Mouse (Mus musculus) cortical plate, adult 2 months (tissue): ENCODE measurements at regions not wholly inside any gene's neighbourhood (a gene's known extent, or its start where the extent isn't known, plus 50 kb on each side); places are given as distances from the start of the nearest gene placed in this dataset.

Experiments used
- CTCF ChIP-seq: fragments of 200-500 bp; IDR thresholded peaks from 2 replicates; pipeline ENCODE4 v1.5.1; 2011; ENCODE audit warnings: mild to moderate bottlenecking, control low read depth, low read length; ENCODE audit not compliant: insufficient read depth; ENCODE audit errors: extremely low read depth
- POLR2A ChIP-seq: fragments of 200-500 bp; IDR thresholded peaks from 2 replicates; pipeline ENCODE4 v1.6.1; 2011; ENCODE audit warnings: mild to moderate bottlenecking, low read length, control low read depth; ENCODE audit not compliant: insufficient read depth; ENCODE audit errors: extremely low read depth

GRCm38 (mm10) chr16:49529060-49529459, 170.0 kb upstream of the Ift57 start:
- TF ChIP-seq POLR2A (no peak), CTCF (peak; percentile 34; the same call in 1 of the 2 replicates)
